In the genomic region with DNA sequence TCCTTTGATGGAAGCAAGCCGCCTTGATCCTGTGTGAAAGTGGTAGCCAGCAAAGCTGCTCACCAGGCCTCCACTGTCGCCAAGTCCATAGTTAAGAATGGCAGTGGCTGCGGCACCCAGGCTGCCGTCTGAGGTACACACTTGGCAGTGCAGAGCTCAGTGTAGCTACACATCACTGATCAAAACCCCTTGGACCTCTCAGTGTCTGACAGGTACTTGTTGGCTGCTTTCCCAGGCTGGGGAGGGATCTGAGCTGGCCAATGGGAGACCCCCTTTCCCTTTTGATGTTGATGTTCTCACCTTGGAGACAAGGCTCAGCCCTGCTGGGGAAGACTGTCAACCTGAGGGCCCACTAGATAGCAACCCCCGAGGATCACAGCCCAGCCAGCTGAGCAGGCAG, we compare ENCODE assay signal across 15 mouse cellular contexts.
DNase-seq lines count a peak whose midpoint lies in the region; ATAC-seq and TF ChIP-seq lines count a peak whose summit lies in the region.
"Had no signal": no experiment of that assay in that cellular context is flagged by ENCODE, and none has a peak within 500 bp of the region (broad histone marks: within the 10 kb centered on the region; RNA-seq: fewer than 3 reads in every experiment).

No protein-coding gene starts in this region.

- TF ChIP-seq CTCF in heart, postnatal 0 days (IDR thresholded peaks at IDR 0.05; ENCODE audit: low read depth) = no peak

- no peaks in the 10 kb centered on the region for H3K36me3 ChIP-seq in heart, postnatal 0 days (replicated peaks; ENCODE audit: control insufficient read depth, insufficient read depth, low read length)
- H3K36me3 ChIP-seq in kidney, embryonic 16.5 days (ENCODE audit: insufficient read depth, low read length) = no peaks in the 10 kb centered on the region
- H3K36me3 ChIP-seq in neural tube, embryonic 15.5 days = no peaks in the 10 kb centered on the region
- H3K36me3 ChIP-seq: embryonic facial prominence, embryonic 12.5 days; forebrain, embryonic 10.5 days; hindbrain, embryonic 12.5 days had no signal

- no peaks in the 10 kb centered on the region for H3K27me3 ChIP-seq in heart, postnatal 0 days (ENCODE audit: control insufficient read depth, insufficient read depth, low read length)
- no peaks in the 10 kb centered on the region for H3K27me3 ChIP-seq in kidney, embryonic 16.5 days (ENCODE audit: insufficient read depth, low read length)
- H3K27me3 ChIP-seq in neural tube, embryonic 15.5 days (replicated peaks) = peaks cover 5% of the 10 kb centered on the region; the same call in 1 of the 2 replicates

- no peak overlapping the region for H3K9ac ChIP-seq in heart, postnatal 0 days (replicated peaks; ENCODE audit: low read depth, low read length)
- H3K9ac ChIP-seq in kidney, embryonic 16.5 days (replicated peaks; ENCODE audit: low read length) = no peak overlapping the region
- no peak overlapping the region for H3K9ac ChIP-seq in neural tube, embryonic 15.5 days (replicated peaks)
- H3K9ac ChIP-seq: embryonic facial prominence, embryonic 12.5 days; hindbrain, embryonic 12.5 days had no signal

- TF ChIP-seq EP300 in heart, postnatal 0 days (IDR thresholded peaks at IDR 0.05; ENCODE audit: low read depth) = no peak

- DNase-seq in heart, postnatal 0 days (ENCODE audit: low spot score) = no peak
- no peak for DNase-seq in heart, adult 8-10 months (ENCODE audit: low spot score)
- peak; percentile 32 for DNase-seq in urinary bladder, postnatal 14 days (ENCODE audit: low spot score)
- no peak for DNase-seq in urinary bladder, adult 18-20 months (ENCODE audit: low spot score in 2 of 2)
- DNase-seq in frontal cortex, adult 2 months (ENCODE audit: extremely low spot score in 1 of 2, low spot score in 1 of 2) = no peak
- DNase-seq: cerebellum, adult 11 months; liver; thymus, adult 18-20 months had no signal

- H3K27ac ChIP-seq in heart, postnatal 0 days (ENCODE audit: low read depth) = no peak overlapping the region
- H3K27ac ChIP-seq in kidney, embryonic 16.5 days (ENCODE audit: low read length) = no peak overlapping the region
- no peak overlapping the region for H3K27ac ChIP-seq in neural tube, embryonic 15.5 days (replicated peaks)
- H3K27ac ChIP-seq: embryonic facial prominence, embryonic 12.5 days; forebrain, embryonic 10.5 days; hindbrain, embryonic 12.5 days had no signal

- ATAC-seq in heart, postnatal 0 days (ENCODE audit: insufficient read depth, low read depth) = peak; percentile 16; the same call in 1 of the 2 replicates
- peak; percentile 72 for ATAC-seq in kidney, embryonic 16.5 days (ENCODE audit: low FRiP score, low TSS enrichment)
- ATAC-seq in neural tube, embryonic 15.5 days (ENCODE audit: low FRiP score) = no peak
- ATAC-seq: CD4-positive, CD25-positive, alpha-beta regulatory T cell, adult 4 months; intestine, embryonic 16.5 days had no signal

- 60% methylated on average over 5 of the region's 5 CpGs for WGBS in heart, postnatal 0 days
- WGBS in kidney, embryonic 16.5 days = 62% methylated on average over 5 of the region's 5 CpGs
- WGBS in neural tube, embryonic 15.5 days = 92% methylated on average over 5 of the region's 5 CpGs

- no peak overlapping the region for H3K4me2 ChIP-seq in heart, postnatal 0 days (ENCODE audit: low read depth, low read length)
- H3K4me2 ChIP-seq in kidney, embryonic 16.5 days (replicated peaks; ENCODE audit: low read depth, low read length) = no peak overlapping the region
- H3K4me2 ChIP-seq in neural tube, embryonic 15.5 days = no peak overlapping the region
- H3K4me2 ChIP-seq: embryonic facial prominence, embryonic 12.5 days; hindbrain, embryonic 12.5 days had no signal

- H3K4me1 ChIP-seq in heart, postnatal 0 days (ENCODE audit: control insufficient read depth, insufficient read depth) = peaks cover 15% of the 10 kb centered on the region
- H3K4me1 ChIP-seq in kidney, embryonic 16.5 days (ENCODE audit: insufficient read depth, low read length) = peaks cover 27% of the 10 kb centered on the region
- H3K4me1 ChIP-seq in neural tube, embryonic 15.5 days = peaks cover 9% of the 10 kb centered on the region

- no peaks in the 10 kb centered on the region for H3K9me3 ChIP-seq in heart, postnatal 0 days (replicated peaks; ENCODE audit: control insufficient read depth, low read length)
- no peaks in the 10 kb centered on the region for H3K9me3 ChIP-seq in kidney, embryonic 16.5 days (ENCODE audit: low read length)
- H3K9me3 ChIP-seq in neural tube, embryonic 15.5 days (replicated peaks) = no peaks in the 10 kb centered on the region
- H3K9me3 ChIP-seq: embryonic facial prominence, embryonic 12.5 days; forebrain, embryonic 10.5 days; hindbrain, embryonic 12.5 days had no signal

- H3K4me3 ChIP-seq in heart, postnatal 0 days (ENCODE audit: low read depth, low read length) = no peak overlapping the region
- H3K4me3 ChIP-seq in kidney, embryonic 16.5 days (ENCODE audit: low read length) = no peak overlapping the region
- H3K4me3 ChIP-seq in neural tube, embryonic 15.5 days (replicated peaks) = no peak overlapping the region
- H3K4me3 ChIP-seq: embryonic facial prominence, embryonic 12.5 days; forebrain, embryonic 10.5 days; hindbrain, embryonic 12.5 days had no signal
